Mouse (Mus musculus): ENCODE measurements around the gene Eif4b. TPM values are rescaled to one million over a fixed set of nuclear protein-coding genes. Genes with fewer than 3 reads are reported as not detected.

Gene Eif4b
- total RNA-seq (2022), result 100 to 1,000 TPM; 232 to 294 (median 272) TPM

DNA sequence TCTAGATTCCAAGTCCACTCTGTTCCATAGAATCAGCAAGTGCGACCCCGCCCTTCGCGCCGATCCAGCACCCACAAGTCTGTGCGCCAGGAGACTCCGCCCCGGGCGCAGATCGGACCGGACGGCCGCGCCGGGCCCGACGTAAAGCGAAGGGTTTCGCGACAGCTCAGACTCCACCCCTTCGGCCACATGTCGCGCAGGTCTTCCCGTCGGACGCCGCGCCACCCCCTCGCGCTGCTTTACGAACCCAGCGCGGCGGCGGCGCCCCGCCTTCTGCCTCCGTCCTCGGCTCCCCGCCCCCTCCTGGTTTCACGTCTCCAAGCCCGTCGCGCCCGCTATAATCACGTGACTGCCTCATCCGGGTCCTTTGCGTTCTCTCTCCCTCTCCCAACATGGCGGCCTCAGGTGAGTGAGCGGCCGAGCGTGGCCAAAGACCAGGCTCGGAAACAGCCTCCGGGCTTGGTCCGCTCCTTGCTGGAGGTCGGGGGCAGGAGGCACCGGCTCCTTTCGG lies at the start of gene Eif4b:
Eif4b (plus strand) TSS at position 215 of the 511 bp plus-strand sequence.
- DNase-seq, result peak; percentile 99

DNA sequence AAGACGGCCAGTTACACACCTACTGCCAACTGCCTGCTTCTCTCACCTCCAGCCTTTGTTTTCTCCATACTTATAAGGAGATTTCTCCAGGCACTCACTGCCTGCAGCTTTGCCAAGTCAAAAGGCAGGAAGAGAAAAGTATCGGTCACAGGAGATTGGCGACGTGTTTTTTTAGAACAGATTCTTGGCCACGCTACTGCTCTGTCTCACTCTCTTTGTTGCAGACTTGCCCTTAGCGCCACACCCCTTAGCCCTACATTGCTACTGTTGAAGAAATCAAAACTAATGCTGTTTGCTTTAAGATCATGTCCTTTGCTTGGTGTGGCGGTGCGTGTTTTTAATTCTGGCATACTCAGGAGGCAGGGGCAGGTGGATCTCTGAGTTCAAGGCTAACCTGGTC lies 49.7 kb upstream of the Eif4b start:
- no peak for DNase-seq

DNA sequence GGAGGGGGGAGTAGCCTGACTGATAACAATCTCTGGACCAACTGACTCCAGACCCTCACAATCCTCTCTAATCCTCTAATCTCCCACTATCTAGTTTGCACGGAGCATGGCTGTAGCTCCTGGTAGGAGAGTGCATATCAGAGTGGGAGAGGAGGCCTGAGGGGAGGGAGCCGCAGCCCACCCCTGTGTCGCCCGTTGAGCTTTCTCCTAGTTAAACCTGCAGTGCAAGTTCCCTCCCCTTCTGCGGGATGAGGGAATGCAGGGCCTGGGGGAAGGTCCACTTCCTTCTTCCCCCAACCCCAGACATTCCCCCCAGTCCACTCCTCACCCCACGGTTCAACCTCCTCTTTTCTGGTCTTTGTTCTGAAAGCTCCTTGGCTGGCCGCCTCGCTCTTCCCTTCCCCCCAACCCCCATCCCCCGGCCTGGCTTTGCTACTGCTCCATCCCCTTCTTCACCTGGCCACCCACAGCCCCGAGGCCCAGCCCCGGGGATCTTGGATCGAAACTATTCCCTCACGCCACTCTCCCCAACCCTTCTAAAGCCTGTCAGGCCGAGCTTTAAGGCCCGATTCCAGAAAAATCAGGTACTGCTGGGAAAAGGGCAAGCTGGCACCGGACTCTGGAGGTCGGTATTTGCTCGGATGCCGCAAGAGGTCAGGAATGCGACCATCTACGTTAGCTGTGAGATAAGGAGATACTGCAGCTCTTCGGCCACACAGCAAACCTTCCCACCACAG lies 48.3 kb upstream of the Eif4b start:
- no peak for DNase-seq

DNA sequence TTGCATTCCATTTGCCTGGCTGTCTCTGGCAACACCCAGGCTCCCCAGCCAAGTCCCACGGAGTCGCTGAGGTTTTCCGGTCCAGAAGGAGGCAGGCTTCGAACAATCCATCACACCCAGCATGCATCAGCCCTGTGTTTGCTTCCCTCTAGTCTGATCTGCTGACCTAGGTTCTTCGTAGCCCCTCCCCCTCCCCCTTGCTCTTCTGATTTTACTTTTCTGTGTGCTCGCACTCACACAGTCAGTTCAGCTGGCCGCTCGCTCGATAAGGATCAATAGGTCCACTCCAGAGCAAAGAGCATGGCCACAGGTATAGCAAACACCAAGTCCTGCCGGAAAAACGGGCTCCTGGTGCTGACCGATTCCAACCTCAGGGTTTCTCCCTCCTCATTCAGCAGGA lies 47.1 kb upstream of the Eif4b start:
- DNase-seq, result no peak

DNA sequence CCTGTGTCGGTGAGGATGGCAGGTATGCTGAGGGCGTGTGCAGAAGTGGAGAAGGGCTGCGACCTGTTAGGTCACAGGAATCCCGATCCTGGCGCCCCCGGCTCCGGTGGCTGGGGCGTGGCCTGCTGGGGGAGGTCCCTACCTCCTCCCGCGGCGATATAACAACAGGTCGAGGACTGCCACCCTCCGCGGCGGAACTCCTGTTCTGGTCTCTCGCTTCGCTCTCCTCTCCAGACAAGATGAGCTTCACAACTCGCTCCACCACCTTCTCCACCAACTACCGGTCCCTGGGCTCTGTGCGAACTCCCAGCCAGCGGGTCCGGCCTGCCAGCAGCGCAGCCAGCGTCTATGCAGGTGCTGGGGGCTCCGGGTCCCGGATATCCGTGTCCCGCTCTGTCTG lies 45.5 kb upstream of the Eif4b start, which contains the start of gene Krt18:
Krt18 (plus strand) TSS at position 141 of the 400 bp plus-strand sequence.
- no peak for DNase-seq

DNA sequence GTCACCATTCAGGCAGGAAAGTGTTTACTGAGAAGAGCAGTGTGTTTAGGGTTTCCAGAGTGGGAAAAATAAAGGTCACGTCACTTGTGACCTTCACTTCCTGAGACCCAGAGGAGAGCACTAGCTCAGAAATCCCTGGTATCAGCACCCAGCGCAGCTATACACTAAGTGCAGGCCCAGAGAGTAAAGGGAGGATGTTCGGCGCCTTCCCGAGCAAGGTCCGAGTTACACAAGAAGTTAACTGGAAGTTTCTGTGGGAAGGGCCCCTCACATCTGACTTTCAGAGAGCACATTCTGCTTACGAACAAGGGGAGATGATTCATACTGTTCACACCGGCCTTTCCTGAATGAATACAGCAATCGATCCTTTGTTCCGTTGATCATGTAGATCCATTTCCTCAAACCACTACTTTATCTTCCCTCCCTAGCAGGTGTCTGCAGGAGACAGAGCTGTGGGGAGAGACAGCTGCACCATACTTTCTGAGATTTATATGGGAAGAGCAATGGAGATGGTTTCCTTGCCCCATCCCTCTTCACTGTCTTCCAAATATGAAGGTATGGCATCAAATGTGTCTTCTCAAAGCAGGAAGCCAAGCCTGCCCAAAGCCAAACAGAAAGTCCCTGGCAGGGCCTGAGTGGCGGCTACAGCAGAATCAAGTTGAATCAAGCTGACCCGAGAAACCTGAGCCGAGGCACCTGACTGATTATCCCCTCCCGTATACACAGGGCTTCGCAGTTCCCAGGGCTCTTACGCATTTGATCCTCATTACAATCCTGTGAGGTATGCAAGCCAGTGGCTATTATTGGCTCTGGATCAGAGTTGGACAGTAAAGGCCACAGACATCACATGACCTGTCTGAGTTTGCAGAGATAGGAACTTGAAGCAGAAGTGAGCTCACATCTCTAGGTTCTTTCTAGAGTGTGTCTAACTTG lies 39.2 kb upstream of the Eif4b start:
- DNase-seq, result no peak

DNA sequence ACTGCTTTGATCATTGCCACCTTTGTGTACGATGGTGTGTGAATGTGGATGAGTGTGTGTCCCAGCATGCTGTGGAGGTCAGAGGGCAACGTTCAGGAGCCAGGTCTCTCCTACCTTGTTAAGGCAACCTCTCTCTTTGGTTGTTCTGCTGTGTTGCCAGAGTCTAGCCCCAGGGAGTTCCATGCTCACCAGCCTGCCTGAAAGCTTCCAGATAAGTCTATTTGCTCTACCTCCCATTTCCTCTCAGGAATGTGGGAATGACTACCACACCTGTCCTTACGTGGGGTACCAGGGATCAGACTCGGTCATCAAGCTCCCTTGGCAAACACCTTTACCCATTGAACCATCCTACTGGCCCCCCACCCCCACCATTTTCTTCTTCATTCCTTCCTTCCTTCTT lies 33.3 kb upstream of the Eif4b start:
- DNase-seq, result no peak

DNA sequence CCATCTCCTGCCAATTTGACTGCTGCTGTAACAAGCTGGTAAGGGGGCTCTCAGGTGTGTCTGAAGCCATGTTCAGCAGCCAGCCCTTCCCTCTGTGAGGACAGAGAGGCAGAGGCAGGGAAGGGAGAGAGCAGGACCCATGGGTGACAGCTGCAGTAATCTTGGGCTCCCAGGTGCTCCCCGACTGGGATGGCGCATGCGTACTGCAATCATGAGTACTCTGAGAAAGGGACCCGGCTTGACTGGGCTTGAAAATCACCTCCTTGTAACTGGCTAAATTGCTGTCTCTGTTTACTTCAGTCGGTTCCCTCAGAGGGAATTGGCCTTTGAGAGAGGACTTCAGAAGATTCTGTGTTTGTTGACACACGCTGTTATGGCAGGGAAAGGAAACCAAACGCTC lies 31.6 kb upstream of the Eif4b start:
- no peak for DNase-seq

DNA sequence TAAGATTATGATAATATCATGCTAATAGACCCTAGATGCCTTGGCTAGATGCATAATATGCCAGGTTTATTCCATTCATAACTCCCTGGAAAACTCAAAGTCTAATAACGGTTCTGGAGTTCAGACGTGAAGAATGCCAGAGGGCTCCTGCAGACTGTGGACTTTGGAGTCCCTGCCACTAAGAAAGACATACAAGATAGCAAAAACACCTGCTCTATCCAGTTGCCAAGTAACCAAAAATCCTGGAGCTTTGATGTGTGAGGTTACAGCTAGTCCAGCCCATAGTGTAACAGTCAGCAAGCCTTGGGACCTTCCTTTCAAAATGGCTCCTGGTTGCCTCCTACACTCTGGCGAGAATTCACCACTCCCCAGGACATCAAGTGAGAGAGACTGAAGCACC lies 28.8 kb upstream of the Eif4b start:
- no peak for DNase-seq

DNA sequence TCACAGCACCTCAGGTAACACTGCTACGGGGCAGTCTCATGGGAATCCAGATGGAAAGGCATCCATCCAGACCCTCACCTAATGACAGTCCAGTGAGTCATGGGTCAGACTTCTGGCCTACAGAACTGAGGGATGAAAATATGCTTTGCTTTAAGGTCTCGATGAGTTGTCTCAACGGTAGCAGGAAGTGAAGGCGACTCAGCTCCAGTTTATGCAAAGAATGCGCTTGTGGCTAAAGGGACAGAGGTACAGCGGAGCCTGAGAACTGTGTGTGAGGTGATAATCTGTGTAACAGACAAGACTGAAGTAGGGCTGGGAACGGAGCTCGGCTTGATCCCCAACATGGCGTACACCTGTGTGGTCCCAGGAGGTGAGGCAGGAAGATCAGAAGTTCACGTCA lies 27.9 kb upstream of the Eif4b start:
- DNase-seq, result no peak

DNA sequence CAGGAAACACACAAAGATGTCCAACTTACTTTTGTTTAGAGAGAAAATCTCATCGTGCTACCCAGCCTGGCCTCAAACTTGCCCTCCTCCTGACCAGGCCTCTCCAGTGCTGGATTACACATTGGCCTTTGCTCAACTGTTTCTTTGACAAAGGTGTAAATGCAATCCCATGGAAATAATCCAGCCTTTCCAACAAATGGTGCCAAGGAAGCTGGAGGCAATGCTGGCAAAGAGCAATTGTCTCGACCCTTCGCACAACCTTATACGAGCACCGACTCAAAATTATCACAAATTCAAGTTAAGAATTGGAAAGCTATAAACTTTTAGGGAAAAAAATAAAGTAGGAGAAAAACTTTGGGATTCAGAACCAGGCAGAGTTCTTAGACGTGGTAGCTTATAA lies 25.6 kb upstream of the Eif4b start:
- DNase-seq, result no peak

DNA sequence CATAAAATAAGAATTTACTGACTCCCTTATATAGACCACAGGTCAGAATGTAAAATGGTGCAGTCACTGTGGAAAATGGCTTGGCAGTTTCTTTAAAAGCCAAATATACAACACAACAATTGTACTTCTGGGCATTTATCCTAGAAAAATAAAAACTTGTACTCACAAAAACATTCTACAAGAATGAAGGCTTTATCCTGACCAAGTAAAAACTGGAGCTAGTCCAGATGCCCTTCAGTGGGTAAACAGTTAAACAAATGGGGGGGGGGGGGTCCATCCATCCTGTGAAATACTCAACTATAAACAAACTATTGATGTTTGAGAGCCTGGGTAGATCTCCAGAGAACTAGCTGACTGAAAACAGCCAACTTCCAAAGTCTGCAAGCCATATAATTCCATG lies 23.7 kb upstream of the Eif4b start:
- no peak for DNase-seq

DNA sequence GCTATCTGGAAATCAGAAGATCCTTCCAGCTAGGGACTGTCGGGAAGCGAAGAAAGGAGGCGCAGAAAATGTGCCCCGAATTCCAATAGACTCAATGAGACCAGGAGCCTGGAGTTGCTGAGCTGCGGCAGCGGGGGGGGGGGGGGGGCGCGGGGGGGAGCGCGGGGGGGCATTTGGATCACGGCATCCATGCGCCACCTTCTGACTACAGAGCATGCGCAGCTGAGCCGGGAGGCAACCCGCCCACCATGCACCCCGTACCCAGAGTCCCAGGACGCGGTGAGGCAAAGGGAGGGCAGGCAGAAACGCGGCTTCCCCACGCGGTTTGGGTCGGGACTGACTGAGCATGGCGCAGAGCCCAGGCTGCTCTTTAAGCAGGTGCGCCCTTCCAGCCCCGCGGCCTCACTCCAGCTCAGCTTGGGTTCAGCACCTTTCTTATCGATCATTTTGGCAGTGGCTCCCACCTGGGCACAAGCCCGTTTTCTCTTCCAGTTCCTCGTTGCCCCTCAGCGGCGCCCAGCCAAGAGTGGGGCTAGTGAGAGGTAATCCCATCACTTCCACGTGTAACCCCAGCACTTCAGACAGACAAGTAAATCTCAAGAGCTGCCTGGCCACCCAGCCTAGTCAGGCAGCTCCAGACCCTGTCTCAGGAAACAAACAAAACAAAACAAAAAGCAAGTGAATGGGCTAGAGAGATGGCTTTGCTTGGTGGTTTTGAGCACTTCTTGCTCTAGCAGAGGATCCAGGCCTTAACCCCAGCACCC lies 21.5 kb upstream of the Eif4b start:
- DNase-seq, result no peak

DNA sequence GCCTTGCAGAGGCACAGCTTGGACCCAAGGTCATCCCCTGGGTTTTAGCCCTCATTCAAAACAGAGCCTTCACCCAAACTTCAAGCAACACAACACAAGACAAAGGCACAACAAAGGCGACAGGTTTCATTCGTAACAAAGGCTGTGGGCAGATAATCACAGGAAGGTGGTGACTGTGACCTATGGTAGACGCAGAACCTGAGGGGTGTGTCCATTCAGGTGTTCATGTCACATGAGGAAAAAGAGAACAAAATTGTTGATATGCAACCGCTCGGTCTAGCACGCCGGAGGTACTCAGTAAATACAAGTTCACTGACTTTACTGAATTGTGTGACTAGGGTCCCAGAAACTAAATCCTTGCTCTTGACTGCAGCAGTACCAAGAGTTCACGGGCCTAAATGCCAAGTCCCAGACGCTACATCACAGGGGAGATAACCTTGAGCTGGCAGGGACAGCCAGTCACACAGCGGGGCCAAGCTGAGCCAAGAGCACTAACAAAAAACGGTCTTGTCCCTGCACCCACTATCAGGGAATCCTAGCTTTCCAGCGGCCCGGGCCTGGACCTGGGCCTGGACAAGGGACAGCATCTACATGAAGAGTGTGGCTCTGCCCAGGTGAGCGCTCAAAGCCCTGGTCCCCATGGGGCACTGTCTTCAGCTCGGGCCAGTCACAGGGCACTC lies 16.9 kb upstream of the Eif4b start:
- peak; percentile 60 for DNase-seq

DNA sequence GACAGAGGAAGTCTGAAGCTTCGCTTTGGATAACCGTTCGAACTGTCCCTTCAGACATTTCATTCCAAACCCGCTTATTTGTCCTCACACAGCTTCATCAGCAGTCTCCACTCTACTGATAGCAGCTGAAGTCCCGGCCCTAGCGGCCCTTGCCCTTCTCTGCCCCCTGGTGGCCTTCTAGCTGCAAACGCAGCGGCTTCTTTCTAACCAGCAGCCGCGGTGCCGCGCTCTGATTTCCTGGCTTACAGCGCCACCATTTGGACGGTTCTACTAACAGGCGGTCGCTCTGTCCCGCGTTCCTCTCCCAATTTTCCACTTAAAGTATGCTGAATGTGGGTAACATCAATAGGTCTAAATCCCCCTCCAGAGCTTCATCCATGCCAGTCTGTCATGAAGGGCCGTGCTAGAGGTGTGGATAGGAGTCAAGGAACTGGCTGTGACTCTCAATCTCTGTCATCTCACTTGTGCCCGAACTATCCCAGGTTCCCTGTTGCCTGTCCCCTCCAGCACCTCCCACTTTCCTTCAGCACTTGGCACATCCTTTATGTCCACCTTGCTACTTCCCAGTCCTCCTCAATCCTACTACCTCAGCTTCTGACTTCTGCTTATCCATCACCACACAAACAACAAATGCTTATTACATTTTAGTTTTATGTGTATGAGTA lies 7.8 kb upstream of the Eif4b start:
- DNase-seq, result peak; percentile 85

DNA sequence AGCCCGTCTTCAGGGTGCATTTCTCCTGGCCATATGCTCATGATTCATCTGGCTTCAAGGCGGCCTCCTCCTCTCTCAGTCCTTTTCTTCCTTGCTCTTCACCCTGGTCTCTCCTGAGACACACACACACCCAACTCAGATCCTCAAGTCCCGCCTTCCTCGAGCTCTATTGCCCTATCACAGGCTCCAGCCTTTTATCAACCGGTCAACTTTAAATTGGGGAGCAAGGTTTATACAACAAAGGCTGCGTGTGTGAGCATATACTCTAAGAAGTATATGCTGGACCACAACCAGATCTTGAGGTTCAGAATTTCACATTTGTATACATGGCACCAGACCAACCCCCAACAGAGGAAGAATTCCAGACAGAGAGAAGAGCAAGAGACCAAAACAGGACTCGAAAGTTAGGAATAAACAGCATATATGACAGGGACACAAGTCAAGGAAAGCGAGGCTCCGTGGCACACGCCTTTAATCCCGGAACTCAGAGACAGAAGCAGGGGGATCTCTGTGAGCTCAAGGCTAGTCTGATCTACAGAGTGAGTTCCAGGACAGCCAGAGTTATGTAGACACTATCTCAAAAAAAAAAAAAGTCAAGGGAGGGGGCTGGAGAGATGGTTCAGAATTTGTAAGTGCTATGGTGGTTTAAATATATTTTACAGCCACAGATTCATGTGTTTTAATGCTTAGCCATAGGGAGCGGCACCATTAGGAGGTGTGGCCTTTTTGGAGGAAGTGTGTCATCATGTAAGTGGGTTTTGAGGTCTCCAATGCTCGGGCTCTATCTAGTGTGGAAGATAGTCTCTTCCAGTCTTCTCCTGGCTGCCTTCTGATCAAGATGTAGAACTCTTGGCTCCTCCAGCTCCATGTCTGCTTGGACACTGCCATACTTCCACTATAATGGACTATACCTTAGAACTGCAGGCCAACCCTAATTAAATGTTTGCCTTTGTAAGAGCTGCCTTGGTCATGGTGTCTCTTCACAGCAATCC lies 2.8 kb upstream of the Eif4b start:
- DNase-seq, result no peak

DNA sequence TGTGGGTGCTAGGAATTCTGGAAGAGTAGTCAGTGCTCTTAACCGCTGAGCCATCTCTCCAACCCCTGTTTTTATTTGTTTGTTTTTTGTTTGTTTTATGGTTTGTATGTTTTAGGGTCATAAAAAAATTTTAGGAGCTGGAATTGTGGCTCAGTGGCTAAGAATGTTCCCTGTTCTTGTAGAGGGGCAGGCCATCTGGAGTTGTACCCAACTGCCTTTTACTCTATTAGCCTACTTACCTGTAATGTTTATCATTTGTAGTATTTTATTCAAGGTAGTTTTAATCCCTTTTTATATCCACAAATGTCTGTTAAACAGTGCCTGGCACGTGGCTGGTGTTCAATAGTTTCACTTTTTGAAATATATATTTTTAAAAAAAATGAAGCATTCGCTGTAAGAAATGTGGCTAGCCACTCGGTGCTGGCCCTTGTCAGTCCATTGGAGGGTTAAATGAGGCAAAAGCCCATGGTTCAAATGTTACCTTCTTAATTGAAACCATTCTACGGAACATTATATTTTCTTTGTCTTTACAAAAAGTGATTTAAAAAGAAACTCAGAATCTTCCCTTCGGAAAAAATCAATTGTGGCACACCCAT lies 512 bp upstream of the Eif4b start:
- no peak for DNase-seq

DNA sequence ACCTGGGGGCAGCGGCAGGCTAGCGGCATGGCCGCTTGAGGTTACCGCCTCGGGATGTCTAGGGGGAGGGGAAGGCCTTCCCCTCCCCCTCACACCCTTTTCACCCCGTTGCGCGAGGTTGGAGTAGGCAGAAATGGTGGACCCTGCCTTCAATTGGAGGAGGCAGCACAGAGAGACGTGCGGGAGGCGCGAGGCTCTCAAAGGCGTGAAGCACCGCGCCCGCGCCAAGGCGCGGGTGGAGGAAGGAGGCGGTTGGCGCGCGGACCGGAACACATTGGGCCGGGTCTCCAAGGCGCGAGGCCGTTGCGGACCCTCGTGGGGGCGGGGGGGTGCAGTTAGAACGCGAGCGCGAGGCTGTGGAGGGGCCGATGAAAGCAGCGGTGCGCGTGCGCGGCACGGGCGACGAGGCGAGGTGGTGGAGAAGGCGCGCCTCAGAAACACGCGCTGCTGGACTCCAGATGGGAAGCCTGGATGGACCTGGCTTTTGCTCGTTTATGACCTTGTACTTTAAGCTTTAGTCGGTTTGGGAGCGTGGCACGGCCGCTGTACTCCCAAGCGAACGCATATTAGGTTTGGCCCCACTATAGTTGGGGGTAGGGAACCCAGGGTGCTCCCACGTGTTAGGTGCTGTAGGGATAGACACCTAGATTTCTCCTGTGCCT lies 628 bp downstream of the Eif4b start:
- DNase-seq, result peak; percentile 62

DNA sequence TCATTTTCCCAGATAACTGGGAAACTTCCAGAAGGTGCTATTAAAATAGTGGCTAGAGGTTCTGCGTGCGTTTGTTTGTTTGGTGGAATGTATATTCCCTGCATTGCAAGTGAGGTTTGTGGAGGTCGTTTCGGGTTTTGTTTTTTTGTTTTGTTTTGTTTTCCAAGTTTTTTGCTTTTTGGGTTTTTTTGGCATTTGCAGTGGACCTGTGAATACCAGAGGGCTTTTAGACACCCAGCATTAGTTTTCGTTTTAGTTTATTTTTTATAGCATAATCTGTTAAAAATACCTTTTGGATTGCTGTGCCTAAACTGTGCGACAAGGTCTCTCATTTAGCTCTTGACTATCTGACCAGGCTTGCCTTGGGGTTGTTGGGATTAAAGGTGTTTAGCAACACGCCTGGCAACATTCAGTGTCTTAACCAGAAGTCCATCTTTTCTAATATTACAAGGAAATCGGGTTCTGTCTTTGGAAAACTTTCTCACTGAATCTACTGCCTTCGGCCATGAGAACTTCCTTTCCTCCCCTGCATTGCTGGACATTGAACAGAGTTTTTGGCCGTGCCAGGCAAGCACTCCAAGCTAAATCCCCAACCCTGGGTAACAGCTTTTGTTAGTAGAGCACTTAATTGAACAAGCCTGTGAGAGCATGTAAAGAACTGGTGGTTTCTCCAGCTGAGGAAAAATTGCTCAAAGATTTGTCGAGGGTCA lies 1.5 kb downstream of the Eif4b start:
- DNase-seq, result no peak
